Mouse (Mus musculus): ENCODE data around the gene Gm28042.

The Gm28042 gene

GRCm38 (mm10) chr2:120026984-120027949 is at the start of gene Gm28042, which contains the start of gene Jmjd7:
Gm28042 (plus strand) TSS chr2:120027493.
Jmjd7 (plus strand) TSS chr2:120027483.
- DNase-seq, result peak; percentile 94

- DNase-seq, result no peak
Observed at GRCm38 (mm10) chr2:119980343-119980986, 46.8 kb upstream of the Gm28042 start.

- DNase-seq, result no peak
Observed at GRCm38 (mm10) chr2:119981631-119982030, 45.7 kb upstream of the Gm28042 start.

- no peak for DNase-seq
Observed at GRCm38 (mm10) chr2:119985871-119986270, 41.4 kb upstream of the Gm28042 start.

- DNase-seq, result no peak
Observed at GRCm38 (mm10) chr2:119986369-119986768, 40.9 kb upstream of the Gm28042 start.

- no peak for DNase-seq
Observed at GRCm38 (mm10) chr2:119987441-119987840, 39.9 kb upstream of the Gm28042 start.

GRCm38 (mm10) chr2:119988952-119989351 is 38.3 kb upstream of the Gm28042 start:
- DNase-seq, result no peak

- DNase-seq, result no peak
Observed at GRCm38 (mm10) chr2:119990881-119991280, 36.4 kb upstream of the Gm28042 start.

- no peak for DNase-seq
Observed at GRCm38 (mm10) chr2:119992349-119992748, 34.9 kb upstream of the Gm28042 start.

- no peak for DNase-seq
Observed at GRCm38 (mm10) chr2:119993515-119993914, 33.8 kb upstream of the Gm28042 start.

GRCm38 (mm10) chr2:119994839-119995238 is 32.5 kb upstream of the Gm28042 start:
- DNase-seq, result peak; percentile 30

- DNase-seq, result peak; percentile 60
Observed at GRCm38 (mm10) chr2:119995391-119996281, 31.7 kb upstream of the Gm28042 start.

GRCm38 (mm10) chr2:119997354-119997753 is 29.9 kb upstream of the Gm28042 start:
- DNase-seq, result no peak

- no peak for DNase-seq
Observed at GRCm38 (mm10) chr2:119999731-120000130, 27.6 kb upstream of the Gm28042 start.

GRCm38 (mm10) chr2:120000882-120001584 is 26.3 kb upstream of the Gm28042 start:
- peak; percentile 53 for DNase-seq

- DNase-seq, result no peak
Observed at GRCm38 (mm10) chr2:120001956-120002355, 25.3 kb upstream of the Gm28042 start.

- no peak for DNase-seq
Observed at GRCm38 (mm10) chr2:120003970-120004369, 23.3 kb upstream of the Gm28042 start.

- no peak for DNase-seq
Observed at GRCm38 (mm10) chr2:120006696-120007095, 20.6 kb upstream of the Gm28042 start.

GRCm38 (mm10) chr2:120007680-120008210 is 19.5 kb upstream of the Gm28042 start:
- DNase-seq, result no peak

- DNase-seq, result peak; percentile 60
Observed at GRCm38 (mm10) chr2:120008672-120009071, 18.6 kb upstream of the Gm28042 start.

- peak; percentile 72 for DNase-seq
Observed at GRCm38 (mm10) chr2:120011462-120012200, 15.7 kb upstream of the Gm28042 start.

Measured in kidney, postnatal 14 days (tissue).